In the genomic region with DNA sequence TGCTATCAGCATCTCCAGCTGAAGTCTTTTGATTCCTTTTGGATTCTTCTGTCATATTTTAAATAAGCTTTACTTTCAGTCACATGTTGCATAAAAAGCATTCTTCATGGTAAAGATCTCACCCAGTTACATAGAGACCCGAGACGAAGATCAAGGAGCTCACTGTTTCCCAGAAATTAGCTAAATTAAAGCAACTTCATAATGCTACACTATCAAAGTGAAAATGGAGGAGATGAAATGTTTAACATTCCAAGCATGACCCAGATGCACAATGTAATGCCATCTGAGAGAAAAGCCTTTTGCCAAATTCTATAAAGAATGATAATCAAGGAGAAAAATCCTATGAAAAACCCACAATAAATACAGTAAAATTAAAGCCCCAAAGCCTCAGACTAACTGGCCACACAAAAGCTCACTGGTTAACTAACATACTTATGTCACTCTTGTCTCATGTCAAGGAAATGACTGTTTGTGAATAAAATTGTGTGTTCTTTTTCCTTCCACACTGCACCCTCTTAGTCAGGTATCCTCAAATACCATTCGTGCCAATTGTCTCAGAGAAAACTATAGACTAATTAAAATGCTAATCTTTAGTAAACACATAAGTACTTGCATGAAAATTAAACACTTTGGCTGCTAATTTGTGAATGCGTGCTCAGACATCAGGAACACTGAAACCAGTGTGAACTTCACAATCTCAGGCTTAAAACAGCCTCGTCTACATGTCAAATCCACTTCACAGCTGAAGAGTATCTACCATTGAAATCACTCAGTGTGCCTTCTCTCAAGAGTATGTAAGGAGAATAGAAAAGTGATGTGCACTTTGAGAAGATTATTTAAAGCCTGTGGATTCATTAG, we compare ENCODE assay signal across 18 mouse cellular contexts.
DNase-seq lines count a peak whose midpoint lies in the region; ATAC-seq lines count a peak whose summit lies in the region.
"Had no signal": no experiment of that assay in that cellular context is flagged by ENCODE, and none has a peak within 500 bp of the region (broad histone marks: within the 10 kb centered on the region; RNA-seq: fewer than 3 reads in every experiment).

No protein-coding gene starts in this region.

- DNase-seq in forebrain, embryonic 10.5 days (ENCODE audit: extremely low spot score, low spot score): no peak
- DNase-seq in midbrain, embryonic 14.5 days: peak; percentile 13
- DNase-seq in cerebellum, adult 11 months: no peak
- DNase-seq: adrenal gland, adult 2 months; adrenal gland, postnatal 25 days; cerebellum, adult 8-10 months; cerebellum, postnatal 14 days; gastrocnemius, postnatal 14 days; heart, adult 2 months; heart, postnatal 14 days had no signal

- peak; percentile 91 for ATAC-seq in forebrain, embryonic 12.5 days (ENCODE audit: low FRiP score)
- no peak; the same call in 1 of the 2 replicates for ATAC-seq in midbrain, embryonic 14.5 days (ENCODE audit: low FRiP score, low TSS enrichment)
- no peak for ATAC-seq in midbrain, embryonic 16.5 days
- ATAC-seq in forebrain, embryonic 15.5 days (replicated peaks): 0 out of 2 replicates have a peak, but pooled peaks have one; percentile 55
- ATAC-seq: hindbrain, postnatal 0 days had no signal

- no peak overlapping the region for H3K4me3 ChIP-seq in forebrain, embryonic 12.5 days (replicated peaks)
- no peak overlapping the region for H3K4me3 ChIP-seq in forebrain, embryonic 10.5 days
- H3K4me3 ChIP-seq in midbrain, embryonic 14.5 days (replicated peaks; ENCODE audit: low read depth, low read length): no peak overlapping the region
- H3K4me3 ChIP-seq in midbrain, embryonic 16.5 days (ENCODE audit: low read depth, low read length): no peak overlapping the region
- H3K4me3 ChIP-seq in forebrain, embryonic 15.5 days: no peak overlapping the region
- H3K4me3 ChIP-seq: heart, adult 2 months; heart, embryonic 15.5 days; hindbrain, embryonic 13.5 days had no signal

- H3K9ac ChIP-seq in forebrain, embryonic 12.5 days: no peak overlapping the region
- no peak overlapping the region for H3K9ac ChIP-seq in midbrain, embryonic 14.5 days (replicated peaks; ENCODE audit: low read length)
- H3K9ac ChIP-seq in midbrain, embryonic 16.5 days (ENCODE audit: low read depth, low read length): no peak overlapping the region
- no peak overlapping the region for H3K9ac ChIP-seq in forebrain, embryonic 15.5 days (replicated peaks)
- H3K9ac ChIP-seq: heart, embryonic 15.5 days; hindbrain, embryonic 13.5 days had no signal

- no peaks in the 10 kb centered on the region for H3K9me3 ChIP-seq in forebrain, embryonic 12.5 days
- H3K9me3 ChIP-seq in forebrain, embryonic 10.5 days: no peaks in the 10 kb centered on the region
- H3K9me3 ChIP-seq in midbrain, embryonic 14.5 days (ENCODE audit: control insufficient read depth, low read length): no peaks in the 10 kb centered on the region
- no peaks in the 10 kb centered on the region for H3K9me3 ChIP-seq in midbrain, embryonic 16.5 days (replicated peaks; ENCODE audit: control insufficient read depth, low read length, poor library complexity, severe bottlenecking)
- H3K9me3 ChIP-seq in forebrain, embryonic 15.5 days: no peaks in the 10 kb centered on the region
- H3K9me3 ChIP-seq: heart, embryonic 15.5 days; hindbrain, embryonic 13.5 days had no signal

- no peak overlapping the region for H3K27ac ChIP-seq in forebrain, embryonic 12.5 days
- H3K27ac ChIP-seq in forebrain, embryonic 10.5 days: no peak overlapping the region
- H3K27ac ChIP-seq in midbrain, embryonic 14.5 days (replicated peaks; ENCODE audit: low read depth, low read length): no peak overlapping the region
- no peak overlapping the region for H3K27ac ChIP-seq in midbrain, embryonic 16.5 days (ENCODE audit: low read length)
- 0 out of 2 replicates have a peak overlapping the region, but pooled peaks have one; percentile 31 for H3K27ac ChIP-seq in forebrain, embryonic 15.5 days (replicated peaks)
- H3K27ac ChIP-seq: heart, adult 2 months; heart, embryonic 15.5 days; hindbrain, embryonic 13.5 days; hindbrain, postnatal 0 days had no signal

- H3K4me2 ChIP-seq in forebrain, embryonic 12.5 days: no peak overlapping the region
- no peak overlapping the region for H3K4me2 ChIP-seq in midbrain, embryonic 14.5 days (ENCODE audit: low read length)
- no peak overlapping the region for H3K4me2 ChIP-seq in midbrain, embryonic 16.5 days (ENCODE audit: low read length)
- no peak overlapping the region for H3K4me2 ChIP-seq in forebrain, embryonic 15.5 days (replicated peaks)
- H3K4me2 ChIP-seq: heart, embryonic 11.5 days; heart, embryonic 15.5 days; hindbrain, embryonic 13.5 days had no signal

- 25% methylated on average over 5 of the region's 5 CpGs for WGBS in forebrain, embryonic 12.5 days
- 71% methylated on average over 5 of the region's 5 CpGs for WGBS in forebrain, embryonic 10.5 days
- 51% methylated on average over 5 of the region's 5 CpGs for WGBS in midbrain, embryonic 14.5 days
- 45% methylated on average over 5 of the region's 5 CpGs for WGBS in midbrain, embryonic 16.5 days
- WGBS in forebrain, embryonic 15.5 days: 13% methylated on average over 5 of the region's 5 CpGs

- H3K4me1 ChIP-seq in forebrain, embryonic 12.5 days: peaks cover 6% of the 10 kb centered on the region; the same call in 1 of the 2 replicates
- peaks cover 12% of the 10 kb centered on the region for H3K4me1 ChIP-seq in forebrain, embryonic 10.5 days
- no peaks in the 10 kb centered on the region for H3K4me1 ChIP-seq in midbrain, embryonic 14.5 days (ENCODE audit: control insufficient read depth, insufficient read depth, low read length)
- H3K4me1 ChIP-seq in midbrain, embryonic 16.5 days (ENCODE audit: control insufficient read depth, insufficient read depth, low read length): no peaks in the 10 kb centered on the region
- peaks cover 14% of the 10 kb centered on the region for H3K4me1 ChIP-seq in forebrain, embryonic 15.5 days
- H3K4me1 ChIP-seq: heart, embryonic 15.5 days; hindbrain, embryonic 13.5 days had no signal

- no peaks in the 10 kb centered on the region for H3K36me3 ChIP-seq in forebrain, embryonic 12.5 days (replicated peaks)
- no peaks in the 10 kb centered on the region for H3K36me3 ChIP-seq in forebrain, embryonic 10.5 days (replicated peaks)
- no peaks in the 10 kb centered on the region for H3K36me3 ChIP-seq in midbrain, embryonic 14.5 days (ENCODE audit: control insufficient read depth, insufficient read depth, low read length)
- no peaks in the 10 kb centered on the region for H3K36me3 ChIP-seq in midbrain, embryonic 16.5 days (ENCODE audit: control insufficient read depth, insufficient read depth, low read length)
- no peaks in the 10 kb centered on the region for H3K36me3 ChIP-seq in forebrain, embryonic 15.5 days
- H3K36me3 ChIP-seq: heart, embryonic 15.5 days; hindbrain, embryonic 13.5 days had no signal

- H3K27me3 ChIP-seq in forebrain, embryonic 12.5 days: no peaks in the 10 kb centered on the region
- no peaks in the 10 kb centered on the region for H3K27me3 ChIP-seq in forebrain, embryonic 10.5 days (ENCODE audit: poor library complexity, severe bottlenecking)
- H3K27me3 ChIP-seq in midbrain, embryonic 14.5 days (ENCODE audit: control insufficient read depth, insufficient read depth, low read length): no peaks in the 10 kb centered on the region
- no peaks in the 10 kb centered on the region for H3K27me3 ChIP-seq in midbrain, embryonic 16.5 days (ENCODE audit: control insufficient read depth, insufficient read depth, low read depth, low read length)
- no peaks in the 10 kb centered on the region for H3K27me3 ChIP-seq in forebrain, embryonic 15.5 days
- H3K27me3 ChIP-seq: CH12.LX; heart, embryonic 15.5 days; hindbrain, embryonic 13.5 days had no signal

Comparison
In these comparisons a context has a peak if more than half of its experiments do, and no peak if none do; other contexts are left out.
1. ATAC-seq: peak in forebrain, embryonic 12.5 days (single experiment) and forebrain, embryonic 15.5 days (single experiment); none in midbrain, embryonic 14.5 days (single experiment) and midbrain, embryonic 16.5 days (single experiment).